In the genomic region with DNA sequence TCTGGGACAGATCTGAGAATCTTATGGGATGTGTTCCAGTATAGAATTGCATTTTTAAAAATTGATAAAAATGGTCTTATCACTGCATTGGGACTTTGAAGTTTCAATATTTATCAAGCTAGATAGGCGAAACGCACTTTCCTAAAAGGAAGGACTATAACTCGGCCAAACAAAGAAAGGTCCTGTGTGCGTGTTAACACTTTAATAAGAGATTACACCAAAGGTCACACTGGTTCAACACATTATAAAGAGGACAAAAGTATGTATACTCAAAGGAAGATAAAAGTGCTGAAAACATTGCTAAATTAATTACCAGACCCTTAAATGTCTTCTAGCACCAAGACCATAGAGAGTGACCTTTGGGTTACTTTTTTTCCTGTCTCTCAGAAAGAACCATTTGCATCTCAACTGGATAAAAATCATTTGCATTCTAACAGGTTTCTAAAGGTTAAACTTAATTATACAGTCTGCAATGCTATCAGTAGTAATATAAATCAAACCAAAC, we compare ENCODE assay signal across 21 mouse cellular contexts. TPM values are rescaled to one million over a fixed set of nuclear protein-coding genes. Genes with fewer than 3 reads are reported as not detected.
DNase-seq lines count a peak whose midpoint lies in the region.
"Had no signal": no experiment of that assay in that cellular context is flagged by ENCODE, and none has a peak within 500 bp of the region (broad histone marks: within the 10 kb centered on the region; RNA-seq: fewer than 3 reads in every experiment).

No protein-coding gene starts in this region.

- intact Hi-C loops in gastrocnemius, postnatal 14 days (cut with DNase I; ENCODE audit: low total_unique reads): no loop called here

- peak; percentile 95 for DNase-seq in 3T3-L1 (ENCODE audit: low read depth, low spot score)
- peak; percentile 92 for DNase-seq in adipocyte (ENCODE audit: low spot score)
- DNase-seq in gastrocnemius, postnatal 14 days: no peak
- DNase-seq in thymus, postnatal 0 days (ENCODE audit: low spot score): no peak
- DNase-seq: adrenal gland, adult 2 months; adrenal gland, adult 8-10 months; adrenal gland, postnatal 10 days; adrenal gland, postnatal 14 days; adrenal gland, postnatal 25 days; adrenal gland, postnatal 36 days; B cell, adult 2 months; cerebellum, adult 11 months; cerebellum, adult 11-12 months; cerebellum, adult 18-20 months; cerebellum, adult 2 months; cerebellum, adult 8-10 months had no signal

RNA-seq across cellular contexts. Expression of a gene that starts 46.1 kb away (rescaled TPM):
- total RNA-seq in gastrocnemius, postnatal 14 days (2021): 1 to 10 TPM; 1.9 to 3.8 TPM
- 0.60 and 1.1 TPM in 2 replicates for polyA plus RNA-seq in thymus, postnatal 0 days (2015; fragmentation: Nextera tagmentation; extraction: Ambion mirVana)
- total RNA-seq: CH12.LX, G1E, MEL had no signal
- polyA plus RNA-seq: activated CD4-positive, CD25-positive, alpha-beta regulatory T cell, adult 4 months; CD4-positive, CD25-positive, alpha-beta regulatory T cell, adult 4 months; G1E had no signal

Comparison
In these comparisons a context has a peak if more than half of its experiments do, and no peak if none do; other contexts are left out.
1. DNase-seq: peak in 3T3-L1 (single experiment) and adipocyte (single experiment); none in gastrocnemius, postnatal 14 days (single experiment) and thymus, postnatal 0 days (single experiment).